Mouse (Mus musculus) kidney, embryonic 16.5 days (tissue): ENCODE results near the gene Igflr1. TPM values are rescaled to one million over a fixed set of nuclear protein-coding genes. Genes with fewer than 3 reads are reported as not detected.

Source experiments
- ATAC-seq: fragments of 200-750 bp; cut with Nextera tagmentation; 2 replicates; pipeline ENCODE4 v1.8.0; 2017; ENCODE audit warnings: moderate TSS enrichment; ENCODE audit not compliant: low FRiP score, low TSS enrichment
- H3K27ac ChIP-seq: fragments of 300-500 bp; sonication (generic); 2 replicates; pipeline ENCODE4 v1.5.1; 2014; ENCODE audit warnings: low read length
- H3K27me3 ChIP-seq: fragments of 300-500 bp; sonication (generic); 2 replicates; pipeline ENCODE4 v1.6.1; 2014; ENCODE audit warnings: low read length, control low read depth, mixed read lengths; ENCODE audit not compliant: insufficient read depth
- H3K36me3 ChIP-seq: fragments of 300-500 bp; sonication (generic); 2 replicates; pipeline ENCODE4 v1.6.1; 2014; ENCODE audit warnings: low read length, control low read depth, mixed read lengths; ENCODE audit not compliant: insufficient read depth
- H3K4me1 ChIP-seq: fragments of 300-500 bp; sonication (generic); 2 replicates; pipeline ENCODE4 v1.6.1; 2014; ENCODE audit warnings: low read length, control low read depth, mixed read lengths; ENCODE audit not compliant: insufficient read depth
- H3K4me2 ChIP-seq: fragments of 300-500 bp; sonication (generic); replicated peaks from 2 replicates; pipeline ENCODE4 v1.6.1; 2014; ENCODE audit warnings: low read depth, low read length
- H3K4me3 ChIP-seq: fragments of 300-500 bp; sonication (generic); 2 replicates; pipeline ENCODE4 v1.5.1; 2014; ENCODE audit warnings: mild to moderate bottlenecking, low read length
- H3K9ac ChIP-seq: fragments of 300-500 bp; sonication (generic); replicated peaks from 2 replicates; pipeline ENCODE4 v1.6.1; 2014; ENCODE audit warnings: low read length
- H3K9me3 ChIP-seq: fragments of 300-500 bp; sonication (generic); 2 replicates; pipeline ENCODE4 v1.6.1; 2016; ENCODE audit warnings: low read length, control low read depth
- WGBS: fragments of 180-500 bp; shearing (Covaris S2); extraction: QIAGEN DNeasy Blood & Tissue Kit; methylation state at CpG from one replicate; pipeline ENCODE4 v1.1.7; 2014; 5-methylcytosine and 5-hydroxymethylcytosine counted together
- polyA plus RNA-seq: library from polyadenylated mRNA; unstranded; fragments of >200 nt; fragmentation: Nextera tagmentation; extraction: Ambion mirVana; gene quantifications from 2 replicates; pipeline ENCODE4 v1.2.1, GENCODE M21; 2015

Igflr1 gene
- polyA plus RNA-seq, 1 experiment from 2014 or later = 6.0 TPM

GRCm38 (mm10) chr7:30604944-30605343 is 39.7 kb downstream of the Igflr1 start:
- H3K4me2 ChIP-seq = no peak overlapping the region
- no peaks in the 10 kb centered on the region for H3K9me3 ChIP-seq
- H3K27ac ChIP-seq = no peak overlapping the region
- peak overlapping the region; percentile 25; the same call in 1 of the 2 replicates for H3K9ac ChIP-seq
- 83% methylated on average over 8 of the region's 8 CpGs for WGBS
- H3K27me3 ChIP-seq = no peaks in the 10 kb centered on the region
- peaks cover 23% of the 10 kb centered on the region for H3K4me1 ChIP-seq
- no peaks in the 10 kb centered on the region for H3K36me3 ChIP-seq
- no peak for ATAC-seq
- H3K4me3 ChIP-seq = no peak overlapping the region

- Histone ChIP-seq H3K36me3 (no peaks in the 10 kb centered on the region), H3K9ac (0 out of 2 replicates have a peak overlapping the region, but pooled peaks have one; percentile 19), H3K27ac (no peak overlapping the region), H3K4me1 (peaks cover 18% of the 10 kb centered on the region), H3K4me3 (no peak overlapping the region), H3K27me3 (no peaks in the 10 kb centered on the region), H3K4me2 (no peak overlapping the region; the same call in 1 of the 2 replicates), H3K9me3 (no peaks in the 10 kb centered on the region)
- ATAC-seq = no peak
- WGBS = 25% methylated on average over 8 of the region's 8 CpGs
These were observed 42.6 kb downstream of the Igflr1 start for GRCm38 (mm10) chr7:30607706-30608309.

GRCm38 (mm10) chr7:30608476-30608875 is 43.2 kb downstream of the Igflr1 start:
- H3K9me3 ChIP-seq = no peaks in the 10 kb centered on the region
- H3K4me2 ChIP-seq = no peak overlapping the region
- no peaks in the 10 kb centered on the region for H3K36me3 ChIP-seq
- H3K4me1 ChIP-seq = peaks cover 19% of the 10 kb centered on the region
- H3K27ac ChIP-seq = no peak overlapping the region
- WGBS = 45% methylated on average over 16 of the region's 16 CpGs
- ATAC-seq = no peak
- H3K27me3 ChIP-seq = no peaks in the 10 kb centered on the region
- no peak overlapping the region for H3K4me3 ChIP-seq
- peak overlapping the region; percentile 19; the same call in 1 of the 2 replicates for H3K9ac ChIP-seq

- Histone ChIP-seq H3K4me3 (no peak overlapping the region), H3K9me3 (no peaks in the 10 kb centered on the region), H3K27me3 (no peaks in the 10 kb centered on the region), H3K9ac (no peak overlapping the region), H3K27ac (no peak overlapping the region), H3K4me2 (no peak overlapping the region), H3K4me1 (peaks cover 12% of the 10 kb centered on the region), H3K36me3 (no peaks in the 10 kb centered on the region)
- 60% methylated on average over 7 of the region's 7 CpGs for WGBS
- no peak for ATAC-seq
These were observed 44.8 kb downstream of the Igflr1 start for GRCm38 (mm10) chr7:30610043-30610442.

GRCm38 (mm10) chr7:30612654-30613402 is 47.6 kb downstream of the Igflr1 start, which contains the start of gene Upk1a:
Gene Upk1a, minus strand, starts transcription at chr7:30612847.
- ATAC-seq = peak; percentile 57

GRCm38 (mm10) chr7:30613529-30614112 is 48.4 kb downstream of the Igflr1 start:
- Histone ChIP-seq H3K36me3 (peaks cover 33% of the 10 kb centered on the region), H3K27ac (no peak overlapping the region; the same call in 1 of the 2 replicates), H3K4me3 (no peak overlapping the region), H3K27me3 (no peaks in the 10 kb centered on the region), H3K4me1 (peaks cover 12% of the 10 kb centered on the region), H3K9ac (no peak overlapping the region), H3K9me3 (no peaks in the 10 kb centered on the region), H3K4me2 (0 out of 2 replicates have a peak overlapping the region, but pooled peaks have one; percentile 12)
- ATAC-seq = peak; percentile 55; the same call in 1 of the 2 replicates
- 23% methylated on average over 14 of the region's 14 CpGs for WGBS

More at GRCm38 (mm10) chr7:30612654-30613402, 47.6 kb downstream of the Igflr1 start, which contains the start of gene Upk1a:
- H3K4me1 ChIP-seq = peaks cover 12% of the 10 kb centered on the region
- H3K27ac ChIP-seq = peak within 1 kb of the TSS; percentile 50; the same call in 1 of the 2 replicates
- H3K4me3 ChIP-seq = no peak within 1 kb of the TSS
- peaks cover 25% of the 10 kb centered on the region for H3K36me3 ChIP-seq
- 0 out of 2 replicates have a peak within 1 kb of the TSS, but pooled peaks have one; percentile 12 for H3K4me2 ChIP-seq
- no peak within 1 kb of the TSS; the same call in 1 of the 2 replicates for H3K9ac ChIP-seq
- no peaks in the 10 kb centered on the region for H3K9me3 ChIP-seq
- WGBS = 28% methylated on average over 8 of the region's 8 CpGs
- no peaks in the 10 kb centered on the region for H3K27me3 ChIP-seq

- H3K4me3 ChIP-seq = no peak overlapping the region
- H3K27ac ChIP-seq = no peak overlapping the region
- H3K9ac ChIP-seq = no peak overlapping the region
- ATAC-seq = no peak
- H3K9me3 ChIP-seq = no peaks in the 10 kb centered on the region
- H3K4me2 ChIP-seq = no peak overlapping the region
- H3K36me3 ChIP-seq = peaks cover 41% of the 10 kb centered on the region
- 73% methylated on average over 2 of the region's 2 CpGs for WGBS
- H3K4me1 ChIP-seq = peaks cover 12% of the 10 kb centered on the region
- H3K27me3 ChIP-seq = no peaks in the 10 kb centered on the region
These were observed 49.2 kb downstream of the Igflr1 start for GRCm38 (mm10) chr7:30614454-30614853.

- WGBS = 67% methylated on average over 5 of the region's 5 CpGs
- H3K36me3 ChIP-seq = peaks cover 43% of the 10 kb centered on the region
- no peak overlapping the region for H3K4me3 ChIP-seq
- H3K4me2 ChIP-seq = no peak overlapping the region
- no peaks in the 10 kb centered on the region for H3K27me3 ChIP-seq
- H3K27ac ChIP-seq = no peak overlapping the region
- H3K4me1 ChIP-seq = peaks cover 12% of the 10 kb centered on the region
- H3K9me3 ChIP-seq = no peaks in the 10 kb centered on the region
- H3K9ac ChIP-seq = no peak overlapping the region
- ATAC-seq = no peak
These were observed 50.0 kb downstream of the Igflr1 start for GRCm38 (mm10) chr7:30615049-30615760.
